In genomic region chr2:162889191-162889590, GRCm38 (mm10) we compare ENCODE assay signal across 14 mouse cellular contexts. TPM values are rescaled to one million over a fixed set of nuclear protein-coding genes. Genes with fewer than 3 reads are reported as not detected.
A peak's percentile ranks its signal among the peaks of the same experiment; 100 is the strongest.
DNase-seq lines count a peak whose midpoint lies in the region; ATAC-seq lines count a peak whose summit lies in the region.
"Had no signal": no experiment of that assay in that cellular context is flagged by ENCODE, and none has a peak within 500 bp of the region (broad histone marks: within the 10 kb centered on the region; RNA-seq: fewer than 3 reads in every experiment).

No protein-coding gene starts in this region.

- no peaks in the 10 kb centered on the region for H3K4me1 ChIP-seq in hindbrain, embryonic 12.5 days
- 0 out of 2 replicates have a peak, but pooled peaks cover 5% of the 10 kb centered on the region for H3K4me1 ChIP-seq in hindbrain, embryonic 14.5 days (replicated peaks; ENCODE audit: control insufficient read depth, insufficient read depth, low read length)
- H3K4me1 ChIP-seq: limb, embryonic 12.5 days had no signal

- no peaks in the 10 kb centered on the region for H3K36me3 ChIP-seq in hindbrain, embryonic 12.5 days
- H3K36me3 ChIP-seq in hindbrain, embryonic 14.5 days (replicated peaks; ENCODE audit: control insufficient read depth, insufficient read depth) = no peaks in the 10 kb centered on the region
- H3K36me3 ChIP-seq: limb, embryonic 12.5 days had no signal

- H3K9ac ChIP-seq in hindbrain, embryonic 12.5 days = no peak overlapping the region
- H3K9ac ChIP-seq in hindbrain, embryonic 14.5 days = no peak overlapping the region
- H3K9ac ChIP-seq: limb, embryonic 12.5 days had no signal

- no peak overlapping the region for H3K4me3 ChIP-seq in hindbrain, embryonic 12.5 days
- H3K4me3 ChIP-seq in hindbrain, embryonic 14.5 days (replicated peaks; ENCODE audit: low read length) = no peak overlapping the region
- H3K4me3 ChIP-seq: limb, embryonic 12.5 days had no signal

- no peaks in the 10 kb centered on the region for H3K27me3 ChIP-seq in hindbrain, embryonic 12.5 days
- H3K27me3 ChIP-seq in hindbrain, embryonic 14.5 days (ENCODE audit: control insufficient read depth, insufficient read depth, low read length) = no peaks in the 10 kb centered on the region
- H3K27me3 ChIP-seq: limb, embryonic 12.5 days had no signal

- ATAC-seq in hindbrain, embryonic 12.5 days (ENCODE audit: low FRiP score) = peak; percentile 19; the same call in 1 of the 2 replicates
- ATAC-seq in hindbrain, embryonic 14.5 days (ENCODE audit: low FRiP score) = no peak
- ATAC-seq in granulocyte monocyte progenitor cell, adult 5-6 weeks (replicated peaks; ENCODE audit: poor library complexity, severe bottlenecking) = no peak
- ATAC-seq: activated CD4-positive, CD25-positive, alpha-beta regulatory T cell, adult 4 months had no signal

- no peak overlapping the region for H3K4me2 ChIP-seq in hindbrain, embryonic 12.5 days (replicated peaks)
- H3K4me2 ChIP-seq in hindbrain, embryonic 14.5 days (replicated peaks) = no peak overlapping the region
- H3K4me2 ChIP-seq: limb, embryonic 12.5 days had no signal

- H3K27ac ChIP-seq in hindbrain, embryonic 12.5 days = no peak overlapping the region
- no peak overlapping the region for H3K27ac ChIP-seq in hindbrain, embryonic 14.5 days
- H3K27ac ChIP-seq: limb, embryonic 12.5 days had no signal

- 72% methylated on average over 7 of the region's 7 CpGs for WGBS in hindbrain, embryonic 12.5 days
- 67% methylated on average over 7 of the region's 7 CpGs for WGBS in hindbrain, embryonic 14.5 days

- H3K9me3 ChIP-seq in hindbrain, embryonic 12.5 days (replicated peaks) = no peaks in the 10 kb centered on the region
- no peaks in the 10 kb centered on the region for H3K9me3 ChIP-seq in hindbrain, embryonic 14.5 days (ENCODE audit: control insufficient read depth, low read length)
- H3K9me3 ChIP-seq: limb, embryonic 12.5 days had no signal

- no peak for DNase-seq in hindbrain, embryonic 14.5 days (ENCODE audit: low spot score)
- peak; percentile 27 for DNase-seq in testis, postnatal 14 days (ENCODE audit: low spot score)
- no peak for DNase-seq in testis, postnatal 10 days (ENCODE audit: low spot score)
- DNase-seq in adipocyte (ENCODE audit: low spot score) = peak; percentile 7
- no peak for DNase-seq in urinary bladder, adult 18-20 months (ENCODE audit: low spot score in 2 of 2)
- no peak for DNase-seq in spleen, postnatal 14 days (ENCODE audit: low spot score in 2 of 2)
- DNase-seq: heart, postnatal 4 days; kidney, postnatal 14 days; lung, postnatal 14 days; thymus, postnatal 14 days had no signal

RNA-seq across cellular contexts. Expression of gene Srsf6, which starts 42.1 kb away (rescaled TPM):
- 223 and 252 TPM in 2 replicates for polyA plus RNA-seq in hindbrain, embryonic 12.5 days (2016; fragmentation: Nextera tagmentation; extraction: Ambion mirVana)
- 131 and 134 TPM in 2 replicates for polyA plus RNA-seq in hindbrain, embryonic 14.5 days (2014; fragmentation: Nextera tagmentation; extraction: Ambion mirVana)
- total RNA-seq in granulocyte monocyte progenitor cell, adult 5-6 weeks (2014; fragmentation: Nextera tagmentation) = 240 and 262 TPM in 2 replicates
- total RNA-seq in granulocyte monocyte progenitor cell, adult 5-6 weeks (2017) = 224 and 259 TPM in 2 replicates

RNA-seq across cellular contexts. Expression of gene L3mbtl1, which starts 54.1 kb away (rescaled TPM):
- polyA plus RNA-seq in hindbrain, embryonic 12.5 days (2016; fragmentation: Nextera tagmentation; extraction: Ambion mirVana) = 0.20 and 0.41 TPM in 2 replicates
- polyA plus RNA-seq in hindbrain, embryonic 14.5 days (2014; fragmentation: Nextera tagmentation; extraction: Ambion mirVana) = 3.9 and 4.3 TPM in 2 replicates
- total RNA-seq in granulocyte monocyte progenitor cell, adult 5-6 weeks (2014; fragmentation: Nextera tagmentation) = not detected in 2 replicates
- total RNA-seq in granulocyte monocyte progenitor cell, adult 5-6 weeks (2017) = not detected in 2 replicates
- total RNA-seq: heart, postnatal 4 days had no signal

Comparison
In these comparisons a context has a peak if more than half of its experiments do, and no peak if none do; other contexts are left out.
1. DNase-seq: peak in testis, postnatal 14 days (single experiment) and adipocyte (single experiment); none in hindbrain, embryonic 14.5 days (single experiment), testis, postnatal 10 days (single experiment), urinary bladder, adult 18-20 months (0 of 2) and spleen, postnatal 14 days (0 of 2).